Mouse (Mus musculus): ENCODE measurements around the gene Trap1.
"Not testable (repeated sequence)": the region's sequence is repeated elsewhere in the genome, so short reads cannot be mapped to it uniquely, and the experiment has no call there.

Trap1 gene

DNA sequence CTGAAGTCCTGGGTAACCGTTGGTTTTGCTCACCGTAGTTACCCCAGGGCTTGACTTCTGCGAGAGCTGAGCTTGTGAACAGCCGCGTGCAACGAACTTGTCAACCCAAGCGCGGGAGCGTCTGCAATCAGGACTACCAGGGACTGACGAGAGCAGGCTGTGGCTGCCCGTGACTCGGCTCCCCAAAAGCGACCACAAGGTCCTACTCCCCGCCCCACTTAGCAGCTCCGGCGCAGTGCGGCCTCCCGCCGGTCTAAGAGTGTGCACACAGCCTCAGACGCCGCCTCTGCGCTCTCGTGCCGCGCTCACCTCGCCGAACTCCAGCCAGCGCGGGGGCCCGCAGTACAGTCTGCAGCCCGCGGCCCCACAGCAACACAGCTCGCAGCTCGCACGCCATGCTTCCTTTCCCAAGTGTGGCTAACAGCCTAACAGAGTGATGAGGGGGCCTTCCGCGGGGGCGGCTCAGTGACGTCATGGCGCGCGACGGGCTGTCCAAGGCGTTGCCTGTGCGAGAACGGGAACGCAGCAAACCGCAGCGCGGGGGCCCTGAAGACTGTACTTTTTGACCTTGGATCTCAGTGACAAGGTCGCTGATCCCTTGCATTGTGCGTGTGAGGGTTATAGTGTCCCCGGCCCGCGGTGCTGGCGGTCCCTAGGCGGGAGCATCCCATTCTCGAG lies at the start of gene Trap1:
Gene Trap1 (minus strand): TSS at position 444 of the 678 bp plus-strand sequence.
- peak; percentile 91 for DNase-seq (ENCODE audit: low read depth, low spot score)

DNA sequence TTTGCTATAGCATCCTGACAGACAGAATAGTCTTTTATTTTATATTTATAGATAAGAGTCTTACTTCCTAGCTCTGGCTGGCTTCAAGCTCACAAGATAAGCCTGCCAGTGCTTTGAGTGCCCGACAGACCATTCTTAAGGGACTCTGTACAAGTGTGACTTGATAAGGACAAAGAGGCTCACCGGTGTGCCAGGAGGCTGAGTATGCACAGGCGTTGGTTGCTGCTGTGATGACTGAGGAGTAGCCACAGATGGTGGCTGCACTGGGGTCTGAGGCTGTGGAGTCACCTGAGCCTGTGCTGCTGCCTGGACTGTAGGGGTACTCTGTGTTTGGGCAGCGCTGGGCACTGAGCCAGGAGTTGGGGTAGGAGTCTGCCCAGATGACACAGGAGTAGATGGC lies 39.4 kb upstream of the Trap1 start:
- no peak for DNase-seq (ENCODE audit: low read depth, low spot score)

DNA sequence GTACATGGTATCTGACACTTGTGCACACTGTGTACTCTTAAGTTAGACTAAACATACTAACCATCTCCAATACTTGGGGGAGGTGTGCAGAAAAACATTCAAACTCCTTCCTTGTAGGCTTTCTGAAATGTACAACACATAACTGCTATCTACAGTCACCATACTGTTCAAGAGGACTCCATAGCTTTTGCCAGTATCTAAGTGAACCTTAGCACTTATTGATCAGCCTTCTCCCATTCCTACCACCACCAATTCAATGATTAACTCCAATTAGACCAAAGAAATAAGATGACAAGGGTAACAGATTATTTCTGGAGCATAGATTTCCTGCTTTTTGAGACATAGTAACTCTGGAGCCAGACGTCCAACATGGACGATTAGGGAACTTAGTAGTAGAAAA lies 22.7 kb upstream of the Trap1 start:
- no peak for DNase-seq (ENCODE audit: low read depth, low spot score)

DNA sequence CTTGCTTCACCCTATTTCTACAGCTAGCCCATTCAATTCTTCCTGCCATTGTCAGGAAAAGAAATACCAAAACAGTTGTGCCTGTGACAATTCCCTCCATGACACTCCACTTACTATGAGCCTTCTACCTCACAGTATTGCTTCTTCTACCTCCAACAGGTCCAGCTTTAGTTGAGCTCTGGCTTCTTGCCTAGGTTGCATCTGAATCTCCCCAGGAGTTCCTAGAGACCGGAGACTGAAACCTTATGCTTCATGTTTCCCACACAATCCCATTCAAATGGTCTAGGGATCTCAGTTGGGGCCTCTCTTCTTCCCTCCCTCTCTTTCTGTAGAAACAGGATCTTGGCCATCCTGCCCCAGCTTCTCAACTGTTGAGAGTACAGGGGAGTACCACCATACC lies 19.9 kb upstream of the Trap1 start:
- no peak for DNase-seq (ENCODE audit: low read depth, low spot score)

DNA sequence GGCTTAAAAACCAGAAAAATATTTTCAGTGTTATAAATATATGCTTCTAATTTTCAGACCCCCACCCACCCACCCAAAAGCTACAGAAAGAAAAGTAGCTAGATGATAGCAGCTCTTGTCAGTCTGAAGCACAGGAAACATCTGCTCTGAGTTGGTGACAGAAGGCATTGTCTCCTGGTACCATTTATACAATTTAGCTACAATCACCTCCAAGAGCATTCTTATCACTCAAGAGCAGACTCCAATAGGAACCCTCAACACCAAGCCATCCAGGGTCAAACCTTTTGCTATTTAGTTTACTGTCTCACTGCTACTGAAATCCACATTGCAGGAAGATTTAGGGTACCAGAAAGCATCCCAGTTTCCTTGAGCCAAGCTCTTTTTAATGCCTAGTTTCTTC lies 19.3 kb upstream of the Trap1 start:
- DNase-seq (ENCODE audit: low read depth, low spot score) = no peak

DNA sequence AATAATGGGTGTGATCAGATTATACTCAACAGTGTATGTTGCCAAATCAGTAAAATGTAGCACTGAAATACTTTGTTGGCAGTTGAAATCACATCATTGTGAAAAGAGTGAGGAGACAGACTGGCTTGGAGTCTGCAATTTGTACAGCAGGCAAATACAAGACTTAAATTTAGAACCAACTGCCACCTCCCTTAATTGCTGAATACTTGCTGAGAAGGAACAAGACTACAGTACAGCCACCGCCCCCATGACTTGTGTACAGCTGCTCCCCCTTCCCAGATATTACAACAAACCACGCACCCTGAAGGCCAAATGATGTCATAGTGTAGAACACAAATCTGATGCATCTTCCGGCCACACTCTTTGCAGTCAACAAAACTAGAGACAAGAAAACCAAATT lies 18.5 kb upstream of the Trap1 start:
- no peak for DNase-seq (ENCODE audit: low read depth, low spot score)

DNA sequence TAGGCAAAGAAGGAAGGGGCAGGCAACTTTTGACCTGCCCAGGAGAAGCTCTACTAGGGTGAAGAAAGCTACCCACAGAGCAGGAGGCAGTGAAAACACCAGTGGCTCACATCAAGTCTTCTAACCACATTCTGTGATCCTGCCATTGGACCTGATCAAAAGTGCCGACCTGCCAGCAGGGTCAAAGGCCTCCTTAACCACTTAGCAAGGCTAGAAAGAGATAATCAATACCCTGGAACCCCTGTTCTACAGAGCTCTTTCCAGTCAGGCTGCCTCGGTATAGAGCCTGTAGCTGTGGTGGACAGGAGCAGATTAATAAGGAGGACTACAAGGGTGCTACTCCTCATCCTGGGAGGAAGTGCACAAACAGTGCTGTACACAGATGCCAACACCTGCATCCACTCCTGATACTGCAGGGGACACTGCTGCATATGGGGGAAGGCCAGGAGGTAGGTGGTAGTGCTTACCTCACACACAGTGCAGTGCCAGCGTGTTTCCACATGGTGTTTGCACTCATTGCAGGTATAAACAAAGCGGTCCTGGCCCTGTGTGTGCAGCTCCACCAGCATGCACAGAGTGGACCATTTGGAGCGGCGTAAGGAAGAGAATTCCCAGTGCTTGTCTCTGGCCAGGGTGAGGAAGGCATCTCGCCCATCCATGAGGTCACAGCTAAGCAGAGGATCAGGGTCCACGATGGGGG lies 9.7 kb upstream of the Trap1 start:
- no peak for DNase-seq (ENCODE audit: low read depth, low spot score)

DNA sequence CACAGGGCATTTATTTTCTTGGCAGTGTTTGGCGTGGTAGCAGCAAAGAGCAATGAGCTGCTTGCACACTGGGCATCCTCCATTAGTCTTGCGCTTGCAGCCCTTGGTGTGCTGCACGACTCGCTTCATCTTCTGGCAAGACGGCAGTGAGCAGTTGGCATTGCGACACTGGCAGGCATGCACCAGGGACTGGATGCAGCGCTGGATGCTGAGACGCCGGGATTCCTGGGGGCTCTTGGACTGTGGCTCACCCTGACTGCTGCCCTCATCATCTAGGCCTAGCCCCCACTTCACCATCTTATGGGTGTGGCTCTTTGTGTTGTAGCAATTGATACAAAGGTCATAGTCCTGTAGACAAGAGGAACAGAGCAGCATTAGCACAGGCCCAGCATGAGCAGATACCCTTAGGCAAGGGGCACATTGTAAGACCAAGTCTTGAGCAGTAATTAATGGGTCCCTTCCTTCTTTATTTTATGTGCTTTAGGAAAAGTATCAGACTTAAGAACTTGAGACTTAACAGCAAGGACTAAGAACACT lies 8.3 kb upstream of the Trap1 start:
- no peak for DNase-seq (ENCODE audit: low read depth, low spot score)

DNA sequence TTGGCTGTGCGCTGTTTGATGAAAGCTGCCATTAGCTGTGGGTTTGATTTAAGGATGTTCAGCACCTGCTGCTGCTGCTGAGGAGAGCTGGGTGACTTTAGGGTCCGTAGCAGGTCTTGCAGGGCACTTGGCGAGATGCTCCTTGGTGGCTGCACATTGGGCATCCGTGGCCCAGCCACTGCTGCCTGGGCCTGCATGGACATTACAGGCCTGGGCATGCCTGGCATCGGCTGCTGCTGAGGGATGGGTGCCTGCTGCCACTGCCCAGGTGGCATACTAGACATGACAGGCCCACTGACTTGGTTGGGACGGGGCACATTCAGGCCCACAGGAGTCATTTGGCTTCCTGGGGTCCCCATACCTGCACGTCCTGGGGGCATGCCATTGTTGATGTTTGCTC lies 7.4 kb upstream of the Trap1 start:
- DNase-seq (ENCODE audit: low read depth, low spot score) = no peak

DNA sequence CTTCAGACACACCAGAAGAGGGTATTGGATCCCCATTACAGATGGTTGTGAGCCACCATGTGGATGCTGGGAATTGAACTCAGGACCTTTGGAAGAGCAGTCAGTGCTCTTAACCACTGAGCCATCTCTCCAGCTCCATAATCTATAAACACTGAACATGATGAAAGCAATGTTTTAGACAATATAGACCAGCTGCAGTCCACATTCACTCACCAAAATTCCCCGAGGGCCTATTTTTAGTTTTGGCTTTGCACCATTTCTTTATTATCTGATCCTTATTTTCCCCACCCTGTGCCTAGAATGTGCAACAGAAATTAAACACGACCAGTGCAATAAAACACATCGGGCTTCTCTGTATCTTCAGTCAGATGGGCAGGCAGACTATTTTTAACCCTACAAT lies 2.8 kb upstream of the Trap1 start:
- not testable (repeated sequence) for DNase-seq (ENCODE audit: low read depth, low spot score)

DNA sequence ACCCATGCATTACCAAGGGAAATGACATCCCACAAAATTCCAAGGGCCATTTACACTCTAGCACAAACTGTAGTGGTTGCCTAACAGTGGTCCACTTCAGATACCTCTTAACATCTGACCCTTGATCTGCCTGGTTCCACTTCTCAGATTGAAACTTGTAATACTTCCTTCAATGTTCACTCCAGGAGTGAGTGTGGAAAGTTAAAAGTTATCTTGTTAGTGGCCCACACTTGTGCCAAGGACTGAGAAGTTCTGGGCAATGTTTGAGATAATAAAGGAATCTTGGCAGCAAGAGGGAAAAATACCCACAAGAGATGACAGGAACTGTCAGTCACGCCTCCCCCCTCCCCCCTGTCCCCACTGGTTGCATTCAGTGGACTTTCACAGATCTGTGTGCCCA lies 2.0 kb upstream of the Trap1 start:
- no peak for DNase-seq (ENCODE audit: low read depth, low spot score)

DNA sequence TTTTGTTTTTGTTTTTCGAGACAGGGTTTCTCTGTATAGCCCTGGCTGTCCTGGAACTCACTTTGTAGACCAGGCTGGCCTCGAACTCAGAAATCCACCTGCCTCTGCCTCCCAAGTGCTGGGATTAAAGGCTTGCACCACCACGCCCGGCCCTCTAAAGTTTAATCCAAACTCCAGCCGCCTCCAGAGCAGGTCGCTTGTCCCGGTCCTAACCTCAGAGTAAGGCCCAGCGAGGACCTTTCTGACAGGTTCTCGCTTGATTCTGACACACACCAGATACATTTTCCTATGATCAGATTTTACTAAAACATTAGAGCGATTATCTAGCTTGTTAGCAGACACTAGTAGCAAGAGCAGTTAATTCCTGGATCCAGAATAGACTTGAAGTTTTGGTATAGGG lies 675 bp upstream of the Trap1 start:
- DNase-seq (ENCODE audit: low read depth, low spot score) = not testable (repeated sequence)

DNA sequence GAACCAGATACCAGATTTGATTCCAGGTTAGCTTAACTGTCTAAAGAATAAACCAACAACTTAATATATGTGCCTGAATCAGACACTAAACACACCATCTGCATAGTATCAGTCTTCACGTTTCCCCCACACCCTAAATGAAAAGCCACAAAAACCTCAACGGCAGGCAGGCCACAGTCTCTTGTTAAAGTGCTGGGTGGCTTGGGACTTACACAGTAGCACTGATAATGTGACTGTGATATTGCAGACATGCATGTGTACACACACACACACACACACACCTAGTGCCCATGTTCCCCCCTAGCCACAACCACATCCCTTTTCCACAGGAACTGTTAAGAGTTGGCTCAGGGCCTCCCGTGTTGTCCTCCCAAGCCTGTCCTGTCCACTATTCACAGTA lies 2.8 kb downstream of the Trap1 start:
- DNase-seq (ENCODE audit: low read depth, low spot score) = no peak

DNA sequence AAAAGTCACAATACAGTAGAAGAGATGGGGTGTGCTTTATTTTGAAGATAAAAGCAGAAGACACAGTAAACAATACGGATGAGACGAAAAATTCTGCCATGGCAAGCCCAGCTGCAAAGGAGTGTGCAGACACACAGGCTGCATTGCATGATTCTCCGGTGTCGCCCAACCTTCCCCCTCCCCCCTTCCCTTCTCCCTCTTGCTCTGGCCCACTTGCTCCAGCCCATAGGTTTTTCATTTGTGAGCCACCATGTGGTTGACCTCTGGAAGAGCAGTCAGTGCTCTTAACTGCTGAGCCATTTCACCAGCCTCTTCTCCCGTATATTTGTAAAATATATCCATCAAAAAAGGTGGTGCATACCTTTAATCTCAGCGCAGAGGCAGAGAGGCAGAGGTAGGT lies 3.3 kb downstream of the Trap1 start:
- DNase-seq (ENCODE audit: low read depth, low spot score) = no peak

DNA sequence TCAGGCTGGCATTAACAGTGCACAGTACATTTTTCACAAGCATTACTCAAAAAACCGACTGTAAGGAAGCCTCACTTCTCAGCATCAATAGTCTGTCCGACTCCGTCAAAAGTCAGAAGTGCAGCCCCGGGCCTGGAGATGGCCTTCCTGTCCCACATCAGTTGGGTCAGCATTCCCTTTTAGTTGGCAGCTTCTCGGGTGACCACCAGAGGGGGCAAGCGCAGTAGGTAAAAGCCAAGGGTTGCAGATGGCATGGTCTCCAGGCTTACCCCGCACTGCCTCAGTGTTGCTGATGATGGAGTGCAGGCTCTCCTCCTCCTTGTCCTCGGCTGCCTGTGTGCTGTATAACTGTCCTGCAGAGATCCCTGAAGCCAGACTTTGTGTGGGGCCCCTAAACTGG lies 9.0 kb downstream of the Trap1 start:
- peak; percentile 39 for DNase-seq (ENCODE audit: low read depth, low spot score)

DNA sequence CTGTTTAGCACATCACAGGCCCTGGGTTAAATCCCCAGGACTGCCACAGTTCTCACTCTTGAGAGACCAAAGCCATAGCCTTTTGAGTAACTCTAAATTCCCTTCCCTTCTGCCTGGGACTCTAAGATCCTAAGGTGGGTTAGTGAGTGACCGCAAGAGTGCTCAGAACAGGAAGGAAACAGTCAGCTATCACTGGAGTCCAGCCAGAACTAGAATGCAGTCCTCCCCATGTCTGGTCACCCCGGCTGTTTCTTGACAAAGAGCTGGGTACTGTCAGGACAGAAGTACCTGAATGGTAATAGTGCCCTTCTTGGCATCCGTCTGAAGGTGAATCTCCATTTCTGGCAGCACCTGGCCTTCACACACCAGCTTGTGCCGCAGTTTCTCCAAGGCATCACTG lies 12.7 kb downstream of the Trap1 start:
- no peak for DNase-seq (ENCODE audit: low read depth, low spot score)

DNA sequence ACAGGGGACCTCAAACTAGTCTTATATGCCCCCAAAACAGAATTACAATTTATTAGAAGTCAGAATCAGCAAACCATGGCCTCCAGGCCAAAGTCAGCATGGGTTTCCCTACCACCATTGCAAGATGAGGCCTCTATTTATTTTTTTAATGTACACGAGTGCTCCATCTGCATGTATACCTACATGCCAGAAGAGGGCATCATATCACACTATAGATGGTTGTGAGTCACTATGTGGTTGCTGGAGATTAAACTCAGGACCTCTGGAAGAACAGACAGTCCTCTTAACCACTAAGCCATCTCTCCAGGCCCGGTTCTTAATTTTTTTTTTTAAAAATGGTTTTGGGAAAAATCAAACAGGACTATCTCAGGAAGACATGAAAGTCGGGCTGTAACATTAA lies 23.8 kb downstream of the Trap1 start:
- no peak for DNase-seq (ENCODE audit: low read depth, low spot score)

DNA sequence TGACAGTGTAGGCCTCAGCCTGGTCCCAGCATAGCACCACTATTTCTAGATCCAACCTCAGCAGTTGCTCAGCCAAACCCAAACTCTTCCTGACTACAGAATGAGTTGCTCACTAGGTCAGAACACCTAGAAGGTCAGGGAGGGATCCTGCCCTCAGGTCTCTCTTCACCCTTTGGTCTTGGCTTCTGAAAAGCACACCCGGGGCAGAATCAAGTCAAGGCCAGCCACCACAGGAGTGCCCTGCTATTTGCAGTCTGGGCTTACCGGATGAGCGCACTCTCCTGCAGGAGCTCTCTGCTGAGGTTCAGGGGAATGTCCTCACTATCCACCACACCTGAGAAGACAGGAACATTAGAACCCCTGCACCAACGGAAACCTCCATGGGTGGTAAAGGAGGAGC lies 25.0 kb downstream of the Trap1 start:
- DNase-seq (ENCODE audit: low read depth, low spot score) = no peak

DNA sequence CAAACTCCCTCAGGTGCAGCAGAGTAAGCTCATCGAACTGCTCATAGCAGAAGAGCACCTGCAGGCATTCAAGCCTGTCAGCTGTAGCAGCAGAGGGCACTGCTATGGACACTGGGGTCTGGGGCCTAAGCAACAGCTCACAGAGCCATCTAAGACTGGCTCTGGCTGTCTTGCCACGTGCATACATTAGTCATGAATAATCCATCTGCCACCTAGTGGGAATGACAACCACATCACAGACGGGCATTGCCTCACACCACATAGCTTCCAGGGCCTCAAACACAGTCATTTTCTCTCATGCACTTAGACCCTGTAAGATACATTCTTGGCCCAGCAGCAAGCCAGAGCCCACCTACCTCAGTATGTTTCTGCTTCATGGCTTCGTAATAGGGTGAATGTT lies 32.1 kb downstream of the Trap1 start:
- DNase-seq (ENCODE audit: low read depth, low spot score) = no peak

DNA sequence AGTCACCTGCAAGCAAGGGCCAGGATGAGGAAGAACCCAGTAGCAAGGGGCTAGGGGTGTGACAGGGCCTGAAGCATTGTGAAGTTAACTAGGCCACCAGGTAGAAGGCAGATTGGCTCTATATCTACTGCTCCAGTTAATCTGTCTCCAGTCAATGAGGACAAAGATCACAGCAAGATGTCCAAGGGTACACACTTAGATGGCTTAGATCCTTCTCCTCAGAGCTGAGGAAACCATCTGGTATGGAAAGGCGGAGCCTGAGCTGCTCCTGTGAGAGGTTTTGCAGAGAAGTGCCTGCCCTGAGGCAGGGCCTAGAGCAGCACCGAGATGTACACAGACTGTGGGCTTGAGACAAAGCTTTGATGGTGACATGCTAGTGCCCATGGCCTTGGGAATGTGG lies 33.5 kb downstream of the Trap1 start:
- DNase-seq (ENCODE audit: low read depth, low spot score) = no peak

DNA sequence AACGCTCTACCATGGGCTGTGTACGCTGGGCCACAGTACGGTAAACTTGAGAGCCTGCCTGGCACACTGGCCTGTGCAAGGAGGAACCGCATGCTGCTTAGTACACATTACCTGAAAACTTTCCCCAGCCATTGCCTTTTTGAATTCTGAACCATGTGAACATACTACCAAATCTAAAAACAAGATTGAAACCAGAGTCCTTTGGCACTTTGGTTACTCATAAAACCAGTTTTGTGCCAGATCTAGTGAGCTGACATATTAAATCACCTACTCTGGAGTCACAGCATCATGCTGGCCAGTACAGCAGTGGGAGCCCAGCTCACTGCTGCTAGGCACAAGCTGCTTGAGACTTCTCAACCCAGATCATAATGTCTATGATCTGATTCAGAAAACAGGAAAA lies 36.0 kb downstream of the Trap1 start:
- DNase-seq (ENCODE audit: low read depth, low spot score) = no peak

DNA sequence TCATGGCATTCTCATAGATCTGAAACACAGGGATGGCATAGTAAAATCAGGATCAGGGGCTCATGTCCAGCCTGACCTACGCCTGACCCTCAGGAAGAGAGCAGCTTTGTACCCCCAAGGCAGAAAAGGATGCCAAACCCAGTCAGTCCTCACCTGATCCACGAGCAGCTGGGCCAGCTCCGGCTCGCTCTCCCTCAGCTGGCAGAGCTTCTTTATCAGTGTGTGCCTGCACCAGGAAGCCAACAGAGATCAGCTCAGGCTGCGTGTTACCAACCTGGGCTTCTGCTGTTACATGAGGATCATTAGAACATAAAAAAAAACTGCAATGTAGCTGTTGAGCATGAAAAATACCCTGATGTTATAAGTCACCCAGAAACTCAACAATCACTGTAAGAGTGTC lies 37.4 kb downstream of the Trap1 start:
- no peak for DNase-seq (ENCODE audit: low read depth, low spot score)

DNA sequence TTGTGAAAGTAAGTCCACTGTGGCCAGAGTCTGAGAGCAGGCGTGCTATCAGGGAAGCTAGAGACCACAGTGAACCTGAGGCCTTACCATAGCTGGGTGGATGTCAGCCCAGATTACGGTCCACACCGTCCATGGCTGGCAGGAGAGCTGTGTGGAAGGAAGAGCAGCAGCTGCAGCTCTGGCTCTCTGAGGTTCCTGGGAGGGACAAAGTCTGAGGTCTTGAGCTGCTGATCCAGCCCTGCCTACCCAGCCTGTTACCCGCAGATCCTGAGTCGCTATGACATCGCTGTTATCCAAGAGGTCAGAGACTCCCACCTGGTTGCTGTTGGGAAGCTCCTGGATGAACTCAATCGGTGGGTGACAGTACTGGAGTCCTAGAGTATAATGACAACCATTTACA lies 39.9 kb downstream of the Trap1 start:
- no peak for DNase-seq (ENCODE audit: low read depth, low spot score)

Data from mesoderm, embryonic 11.5 days (tissue).